Mouse (Mus musculus): ENCODE data around the gene Tmem167b. TPM values are rescaled to one million over a fixed set of nuclear protein-coding genes. Genes with fewer than 3 reads are reported as not detected.

Tmem167b gene
- polyA plus RNA-seq, 1 experiment from 2014 or later, result 37.1 TPM

DNA sequence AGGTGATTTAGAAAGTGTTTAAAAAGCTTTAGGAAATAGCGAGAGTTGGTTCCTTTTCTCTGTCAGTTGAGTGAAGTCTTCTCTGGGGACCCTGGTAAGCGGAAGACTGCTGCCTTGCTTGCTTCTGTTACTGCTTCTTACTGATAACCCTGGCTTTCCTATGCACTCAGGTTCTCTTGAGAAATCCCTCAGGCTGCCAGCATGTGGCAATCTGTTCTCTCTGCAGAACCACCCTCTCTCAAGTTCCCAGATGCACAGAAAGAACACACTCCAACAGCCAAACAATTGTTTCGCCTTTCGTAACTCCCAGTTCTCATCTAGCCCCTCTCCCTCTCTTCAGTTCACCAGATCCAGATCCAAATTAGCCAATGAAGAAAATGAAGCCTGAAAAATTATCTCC lies 4.4 kb downstream of the Tmem167b start:
- H3K27ac ChIP-seq (replicated peaks; ENCODE audit: low read depth, low read length), result no peak overlapping the region
- 0 out of 2 replicates have a peak, but pooled peaks cover 5% of the 10 kb centered on the region for H3K4me1 ChIP-seq (ENCODE audit: control insufficient read depth, insufficient read depth, low read length)
- H3K27me3 ChIP-seq (ENCODE audit: control insufficient read depth, insufficient read depth, low read length), result no peaks in the 10 kb centered on the region
- H3K9me3 ChIP-seq (ENCODE audit: control insufficient read depth, low read length), result no peaks in the 10 kb centered on the region
- no peak overlapping the region for H3K9ac ChIP-seq (ENCODE audit: low read length)
- no peak overlapping the region for H3K4me2 ChIP-seq (ENCODE audit: low read depth, severe bottlenecking)
- WGBS, result 90% methylated on average over 4 of the region's 4 CpGs
- ATAC-seq (ENCODE audit: insufficient number of reproducible peaks, low FRiP score, low TSS enrichment, low read depth), result no peak
- no peak for DNase-seq (ENCODE audit: low spot score)
- peaks cover 6% of the 10 kb centered on the region for H3K36me3 ChIP-seq (ENCODE audit: control insufficient read depth, insufficient read depth, low read length)
- no peak overlapping the region for H3K4me3 ChIP-seq (ENCODE audit: low read depth, low read length)

DNA sequence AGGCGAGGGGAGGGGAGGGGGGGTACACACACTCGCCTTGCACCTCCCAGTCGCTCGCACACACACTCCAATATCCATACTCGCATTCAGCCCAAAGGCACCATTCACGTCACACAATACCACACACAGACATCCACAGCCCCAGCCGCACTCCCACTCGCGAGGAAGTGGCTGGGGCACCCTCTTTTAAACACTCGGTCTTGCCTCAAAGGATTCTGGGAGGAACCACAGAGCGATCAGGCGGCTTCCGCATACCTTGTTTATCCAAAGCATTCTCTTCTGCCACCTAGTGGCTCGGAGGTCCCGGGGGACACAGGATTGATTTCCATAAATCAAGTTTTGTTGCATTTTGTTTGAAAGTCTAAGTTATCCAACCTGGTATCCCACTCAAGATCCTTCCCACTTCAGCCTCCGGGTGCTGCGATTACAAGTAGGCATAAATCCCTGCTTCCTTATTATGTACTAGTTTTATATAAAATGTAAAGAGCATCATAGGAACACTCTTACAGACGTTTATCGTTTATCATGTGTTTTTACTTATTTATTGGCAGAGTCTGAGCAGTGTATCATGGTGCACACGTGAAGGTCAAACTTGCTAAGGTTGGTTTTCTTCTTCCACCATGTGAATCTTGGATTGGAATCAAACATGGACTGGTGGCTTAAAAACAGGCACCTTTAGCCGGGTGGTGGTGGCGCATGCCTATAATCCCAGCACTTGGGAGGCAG lies 7.5 kb downstream of the Tmem167b start:
- peak; percentile 95 for DNase-seq (ENCODE audit: low spot score)

DNA sequence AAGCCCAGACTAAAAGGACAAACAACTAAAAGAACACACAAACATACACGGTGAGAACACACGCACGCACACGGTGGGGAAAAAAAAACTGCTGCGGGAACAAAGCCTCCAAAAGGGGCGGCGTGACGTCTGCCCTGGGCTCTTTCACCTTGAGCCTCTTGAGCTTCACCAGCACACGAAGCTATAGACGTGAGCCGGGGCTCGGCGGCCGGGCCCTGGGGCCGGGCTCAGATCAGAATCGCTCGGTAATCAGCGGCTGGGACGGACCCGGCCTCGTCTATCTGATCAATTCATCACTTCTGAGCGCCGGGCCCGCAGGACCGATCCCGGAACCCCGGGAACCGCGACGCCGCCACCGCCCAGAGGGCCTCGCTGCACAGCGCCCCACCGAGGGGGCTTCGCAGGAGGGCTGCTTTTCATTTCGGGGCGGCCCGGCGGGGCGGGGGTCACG lies 8.1 kb downstream of the Tmem167b start:
- under 1% methylated on average over 42 of the region's 42 CpGs for WGBS
- Histone ChIP-seq H3K27ac (replicated peaks; ENCODE audit: low read depth, low read length) (peak overlapping the region; percentile 81), H3K9me3 (ENCODE audit: control insufficient read depth, low read length) (no peaks in the 10 kb centered on the region), H3K27me3 (ENCODE audit: control insufficient read depth, insufficient read depth, low read length) (no peaks in the 10 kb centered on the region), H3K36me3 (ENCODE audit: control insufficient read depth, insufficient read depth, low read length) (peaks cover 6% of the 10 kb centered on the region), H3K9ac (ENCODE audit: low read length) (peak overlapping the region; percentile 96), H3K4me2 (ENCODE audit: low read depth, severe bottlenecking) (peak overlapping the region; percentile 60), H3K4me3 (ENCODE audit: low read depth, low read length) (peak overlapping the region; percentile 89), H3K4me1 (ENCODE audit: control insufficient read depth, insufficient read depth, low read length) (0 out of 2 replicates have a peak, but pooled peaks cover 2% of the 10 kb centered on the region)
- DNase-seq (ENCODE audit: low spot score) (no peak), ATAC-seq (ENCODE audit: insufficient number of reproducible peaks, low FRiP score, low TSS enrichment, low read depth) (peak; percentile 62)

More for the DNA sequence above, 7.5 kb downstream of the Tmem167b start:
- Histone ChIP-seq H3K9ac (ENCODE audit: low read length) (peak overlapping the region; percentile 96), H3K9me3 (ENCODE audit: control insufficient read depth, low read length) (no peaks in the 10 kb centered on the region), H3K4me1 (ENCODE audit: control insufficient read depth, insufficient read depth, low read length) (0 out of 2 replicates have a peak, but pooled peaks cover 2% of the 10 kb centered on the region), H3K27ac (replicated peaks; ENCODE audit: low read depth, low read length) (peak overlapping the region; percentile 81), H3K27me3 (ENCODE audit: control insufficient read depth, insufficient read depth, low read length) (no peaks in the 10 kb centered on the region), H3K4me3 (ENCODE audit: low read depth, low read length) (peak overlapping the region; percentile 89), H3K4me2 (ENCODE audit: low read depth, severe bottlenecking) (peak overlapping the region; percentile 60), H3K36me3 (ENCODE audit: control insufficient read depth, insufficient read depth, low read length) (peaks cover 6% of the 10 kb centered on the region)
- peak; percentile 91 for ATAC-seq (ENCODE audit: insufficient number of reproducible peaks, low FRiP score, low TSS enrichment, low read depth)
- WGBS, result 18% methylated on average over 22 of the region's 22 CpGs

DNA sequence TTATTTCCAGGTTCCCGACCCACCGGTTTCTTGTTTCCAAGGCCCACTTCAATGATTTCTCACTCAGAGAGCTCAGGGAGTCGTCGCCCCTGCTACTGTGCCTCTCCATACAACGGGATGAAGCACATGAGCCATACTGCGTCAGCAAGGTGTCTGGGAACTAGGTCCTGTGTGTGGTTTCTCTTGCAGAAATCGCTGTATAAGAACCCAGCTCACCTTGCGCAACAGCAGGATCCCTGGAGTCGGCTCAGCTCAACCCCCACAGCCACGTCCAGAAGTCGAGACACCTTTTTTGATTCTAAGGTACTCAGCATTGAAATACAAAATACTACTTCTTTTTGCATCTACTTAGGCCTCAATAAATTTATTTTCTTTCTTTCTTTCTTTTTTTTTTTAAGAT lies 20.0 kb downstream of the Tmem167b start:
- Histone ChIP-seq H3K4me1 (ENCODE audit: control insufficient read depth, insufficient read depth, low read length) (0 out of 2 replicates have a peak, but pooled peaks cover 2% of the 10 kb centered on the region), H3K4me3 (ENCODE audit: low read depth, low read length) (no peak overlapping the region), H3K9ac (ENCODE audit: low read length) (no peak overlapping the region), H3K27ac (replicated peaks; ENCODE audit: low read depth, low read length) (no peak overlapping the region), H3K36me3 (ENCODE audit: control insufficient read depth, insufficient read depth, low read length) (no peaks in the 10 kb centered on the region), H3K9me3 (ENCODE audit: control insufficient read depth, low read length) (no peaks in the 10 kb centered on the region), H3K4me2 (ENCODE audit: low read depth, severe bottlenecking) (no peak overlapping the region), H3K27me3 (ENCODE audit: control insufficient read depth, insufficient read depth, low read length) (no peaks in the 10 kb centered on the region)
- DNase-seq (ENCODE audit: low spot score) (no peak), ATAC-seq (ENCODE audit: insufficient number of reproducible peaks, low FRiP score, low TSS enrichment, low read depth) (no peak)
- 80% methylated on average over 11 of the region's 11 CpGs for WGBS

DNA sequence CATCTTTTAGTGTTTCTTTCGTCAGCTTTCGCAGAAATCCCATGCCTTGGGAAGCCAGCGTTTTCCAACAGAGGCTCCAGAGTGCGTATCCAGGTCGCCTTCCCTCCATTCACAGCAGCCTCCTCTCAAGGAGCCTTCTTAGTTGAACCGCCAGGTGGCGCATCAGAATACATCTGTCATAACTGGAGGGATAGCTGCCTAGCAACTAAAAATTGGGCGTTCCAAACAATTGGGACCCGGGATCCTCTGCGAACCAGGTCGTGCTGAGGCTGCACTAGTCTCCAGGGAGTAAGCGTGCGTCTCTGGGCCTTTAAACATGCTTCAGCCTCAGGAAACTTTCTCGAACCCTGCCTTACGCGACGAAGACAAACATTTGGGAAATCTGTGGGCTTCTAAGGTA lies 25.0 kb downstream of the Tmem167b start:
- Histone ChIP-seq H3K4me3 (ENCODE audit: low read depth, low read length) (no peak overlapping the region), H3K9ac (ENCODE audit: low read length) (peak overlapping the region; percentile 13; the same call in 1 of the 2 replicates), H3K4me1 (ENCODE audit: control insufficient read depth, insufficient read depth, low read length) (0 out of 2 replicates have a peak, but pooled peaks cover 2% of the 10 kb centered on the region), H3K4me2 (ENCODE audit: low read depth, severe bottlenecking) (peak overlapping the region; percentile 21; the same call in 1 of the 2 replicates), H3K9me3 (ENCODE audit: control insufficient read depth, low read length) (no peaks in the 10 kb centered on the region), H3K27me3 (ENCODE audit: control insufficient read depth, insufficient read depth, low read length) (peaks cover 16% of the 10 kb centered on the region), H3K36me3 (ENCODE audit: control insufficient read depth, insufficient read depth, low read length) (no peaks in the 10 kb centered on the region), H3K27ac (replicated peaks; ENCODE audit: low read depth, low read length) (no peak overlapping the region)
- ATAC-seq (ENCODE audit: insufficient number of reproducible peaks, low FRiP score, low TSS enrichment, low read depth) (peak; percentile 64; the same call in 1 of the 2 replicates), DNase-seq (ENCODE audit: low spot score) (peak; percentile 89)
- 7% methylated on average over 17 of the region's 17 CpGs for WGBS

DNA sequence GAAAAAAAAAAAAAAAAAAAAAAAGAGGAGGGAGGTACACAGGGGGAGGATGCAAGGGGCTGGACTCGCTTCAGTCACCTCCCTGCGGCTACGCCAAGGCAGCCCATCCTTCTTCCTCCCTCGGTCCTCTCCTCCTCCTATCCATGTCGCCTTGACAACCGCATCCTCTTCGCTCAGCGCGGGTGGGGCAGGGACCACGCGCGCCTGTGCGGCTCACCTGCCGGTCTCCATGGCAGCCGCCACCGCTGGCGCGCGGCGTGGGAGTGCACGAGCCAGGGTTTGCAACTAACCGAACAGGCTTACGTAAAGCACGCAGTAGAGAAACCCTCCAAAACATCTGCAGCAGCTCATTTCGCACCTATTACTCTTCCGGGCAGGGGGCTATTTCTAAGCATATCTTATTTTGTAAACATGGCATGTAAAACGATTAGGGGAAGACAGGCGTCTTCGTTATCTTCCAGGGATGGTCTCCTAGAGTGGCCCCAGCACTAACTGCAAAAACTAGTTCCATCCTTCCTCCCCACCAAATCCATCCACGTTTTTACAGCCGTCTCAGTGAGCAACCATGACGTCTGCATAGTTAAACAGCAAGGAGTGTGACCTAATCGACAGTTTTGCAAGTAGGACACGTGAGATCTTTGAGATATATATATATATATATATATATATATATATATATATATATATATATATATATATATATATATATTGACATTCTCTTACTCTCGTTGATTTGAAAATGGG lies 25.6 kb downstream of the Tmem167b start, which contains the start of gene 5330417C22Rik:
Gene 5330417C22Rik (minus strand): TSS at position 20 of the 744 bp plus-strand sequence.
- Histone ChIP-seq H3K9me3 (ENCODE audit: control insufficient read depth, low read length) (no peaks in the 10 kb centered on the region), H3K4me2 (ENCODE audit: low read depth, severe bottlenecking) (peak within 1 kb of the TSS; percentile 84), H3K9ac (ENCODE audit: low read length) (peak within 1 kb of the TSS; percentile 13; the same call in 1 of the 2 replicates), H3K27me3 (ENCODE audit: control insufficient read depth, insufficient read depth, low read length) (peaks cover 16% of the 10 kb centered on the region), H3K4me1 (ENCODE audit: control insufficient read depth, insufficient read depth, low read length) (0 out of 2 replicates have a peak, but pooled peaks cover 2% of the 10 kb centered on the region), H3K27ac (replicated peaks; ENCODE audit: low read depth, low read length) (no peak within 1 kb of the TSS), H3K4me3 (ENCODE audit: low read depth, low read length) (peak within 1 kb of the TSS; percentile 38), H3K36me3 (ENCODE audit: control insufficient read depth, insufficient read depth, low read length) (no peaks in the 10 kb centered on the region)
- ATAC-seq (ENCODE audit: insufficient number of reproducible peaks, low FRiP score, low TSS enrichment, low read depth) (peak; percentile 77), DNase-seq (ENCODE audit: low spot score) (peak; percentile 58)
- WGBS, result 2% methylated on average over 35 of the region's 35 CpGs

DNA sequence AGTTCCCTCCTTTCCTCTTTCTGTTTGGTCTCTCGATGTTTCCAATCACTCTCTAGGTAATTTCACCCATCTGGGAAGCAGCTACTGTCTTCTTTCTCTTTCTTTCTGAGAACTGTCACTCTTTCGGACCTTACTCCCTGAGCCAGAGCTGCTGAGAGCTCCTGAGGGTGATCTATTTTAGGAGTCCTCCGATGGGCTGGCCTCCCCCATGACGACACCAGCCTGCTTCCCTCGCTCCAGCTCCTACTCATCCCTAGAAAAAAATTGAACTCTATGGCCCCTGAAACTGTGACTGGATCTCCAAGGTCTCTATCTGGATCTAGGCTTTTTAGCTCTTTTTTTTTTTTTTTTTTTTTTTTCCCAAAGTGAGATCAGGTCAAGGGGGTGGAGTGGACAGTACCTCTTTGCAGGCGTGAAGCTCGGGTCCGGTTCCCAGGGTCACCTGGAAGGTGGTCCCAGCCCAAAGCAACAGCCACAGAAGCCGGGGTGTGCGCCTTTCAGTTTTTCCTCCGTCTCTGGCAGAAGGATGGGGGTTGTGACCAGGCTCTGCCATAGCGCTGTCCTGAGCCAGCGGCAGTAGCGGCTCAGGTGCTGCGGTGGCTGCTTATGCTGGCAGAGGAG lies 26.3 kb downstream of the Tmem167b start:
- Histone ChIP-seq H3K4me1 (ENCODE audit: control insufficient read depth, insufficient read depth, low read length) (0 out of 2 replicates have a peak, but pooled peaks cover 2% of the 10 kb centered on the region), H3K27me3 (ENCODE audit: control insufficient read depth, insufficient read depth, low read length) (peaks cover 16% of the 10 kb centered on the region), H3K27ac (replicated peaks; ENCODE audit: low read depth, low read length) (no peak overlapping the region), H3K9me3 (ENCODE audit: control insufficient read depth, low read length) (no peaks in the 10 kb centered on the region), H3K4me2 (ENCODE audit: low read depth, severe bottlenecking) (peak overlapping the region; percentile 84), H3K4me3 (ENCODE audit: low read depth, low read length) (peak overlapping the region; percentile 38), H3K9ac (ENCODE audit: low read length) (no peak overlapping the region), H3K36me3 (ENCODE audit: control insufficient read depth, insufficient read depth, low read length) (no peaks in the 10 kb centered on the region)
- 7% methylated on average over 15 of the region's 15 CpGs for WGBS
- no peak for DNase-seq (ENCODE audit: low spot score)
- ATAC-seq (ENCODE audit: insufficient number of reproducible peaks, low FRiP score, low TSS enrichment, low read depth), result no peak

DNA sequence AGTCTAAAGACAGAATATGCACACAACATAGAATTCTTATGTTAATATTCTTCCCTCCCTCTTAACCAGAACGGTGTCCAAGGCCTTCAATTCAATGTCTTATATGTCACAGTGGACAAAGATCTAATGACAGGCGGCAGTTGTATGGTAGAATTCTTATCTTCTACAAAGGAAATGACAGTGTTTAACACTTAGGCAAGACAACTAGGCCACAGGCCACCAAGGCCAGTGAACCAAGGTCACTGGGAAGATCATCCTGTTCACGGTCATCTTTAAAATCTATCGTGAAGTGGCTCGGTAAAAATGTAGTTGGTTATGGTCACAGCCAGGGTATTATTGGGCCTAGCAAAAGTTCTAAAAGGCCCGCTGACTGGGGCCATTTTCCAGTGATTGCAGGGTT lies 28.3 kb downstream of the Tmem167b start, which contains the start of gene 1700013F07Rik:
Gene 1700013F07Rik (plus strand): TSS at position 200 of the 400 bp plus-strand sequence.
- ATAC-seq (ENCODE audit: insufficient number of reproducible peaks, low FRiP score, low TSS enrichment, low read depth), result no peak
- WGBS, result 93% methylated on average over 6 of the region's 6 CpGs
- 0 out of 2 replicates have a peak, but pooled peaks cover 2% of the 10 kb centered on the region for H3K4me1 ChIP-seq (ENCODE audit: control insufficient read depth, insufficient read depth, low read length)
- H3K9me3 ChIP-seq (ENCODE audit: control insufficient read depth, low read length), result no peaks in the 10 kb centered on the region
- no peak within 1 kb of the TSS for H3K4me2 ChIP-seq (ENCODE audit: low read depth, severe bottlenecking)
- H3K9ac ChIP-seq (ENCODE audit: low read length), result no peak within 1 kb of the TSS
- H3K27ac ChIP-seq (replicated peaks; ENCODE audit: low read depth, low read length), result no peak within 1 kb of the TSS
- no peaks in the 10 kb centered on the region for H3K36me3 ChIP-seq (ENCODE audit: control insufficient read depth, insufficient read depth, low read length)
- H3K4me3 ChIP-seq (ENCODE audit: low read depth, low read length), result no peak within 1 kb of the TSS
- DNase-seq (ENCODE audit: low spot score), result no peak
- H3K27me3 ChIP-seq (ENCODE audit: control insufficient read depth, insufficient read depth, low read length), result peaks cover 16% of the 10 kb centered on the region

All from limb, embryonic 11.5 days (tissue).